Mouse (Mus musculus): Measurements from ENCODE around the gene Gm21190. TPM values are rescaled to one million over a fixed set of nuclear protein-coding genes. Genes with fewer than 3 reads are reported as not detected.
A peak's percentile ranks its signal among the peaks of the same experiment; 100 is the strongest.
"Not testable (repeated sequence)": the region's sequence is repeated elsewhere in the genome, so short reads cannot be mapped to it uniquely, and the experiment has no call there.

The Gm21190 gene
- polyA plus RNA-seq, 1 experiment from 2014 or later: not detected

DNA sequence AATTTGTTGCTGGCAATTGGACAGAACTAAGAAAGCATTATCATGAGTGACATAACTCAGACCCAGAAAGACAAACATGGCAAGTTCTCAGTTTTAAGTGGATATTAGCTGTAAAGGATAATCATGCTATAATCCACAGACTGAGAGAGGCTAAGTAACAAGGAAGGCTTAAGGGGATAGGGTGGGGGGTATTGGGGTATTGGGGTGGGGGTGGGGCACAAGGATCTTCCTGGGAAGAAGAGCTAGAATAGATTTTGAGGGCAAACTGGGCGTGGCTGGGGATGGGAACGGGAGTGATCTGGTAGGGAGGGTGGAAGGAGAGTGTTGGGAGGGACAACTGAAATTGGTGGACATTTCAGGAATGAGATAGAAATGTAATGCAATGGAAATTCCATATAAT, 7.0 kb downstream of the Gm21190 start:
- not testable (repeated sequence) for H3K4me2 ChIP-seq (replicated peaks; ENCODE audit: low read depth, low read length); H3K4me3 ChIP-seq (ENCODE audit: low read depth, low read length); H3K4me1 ChIP-seq (ENCODE audit: control insufficient read depth, insufficient read depth, low read length); H3K27me3 ChIP-seq (ENCODE audit: control insufficient read depth, insufficient read depth, low read length); ATAC-seq (ENCODE audit: insufficient number of reproducible peaks, insufficient read depth, low FRiP score, low read depth); H3K27ac ChIP-seq (ENCODE audit: low read length); H3K36me3 ChIP-seq (ENCODE audit: control insufficient read depth, insufficient read depth, low read length); H3K9ac ChIP-seq (replicated peaks; ENCODE audit: low read depth, low read length); H3K9me3 ChIP-seq (ENCODE audit: control insufficient read depth, low read depth, low read length)
- WGBS: 36% methylated on average over 2 of the region's 2 CpGs

DNA sequence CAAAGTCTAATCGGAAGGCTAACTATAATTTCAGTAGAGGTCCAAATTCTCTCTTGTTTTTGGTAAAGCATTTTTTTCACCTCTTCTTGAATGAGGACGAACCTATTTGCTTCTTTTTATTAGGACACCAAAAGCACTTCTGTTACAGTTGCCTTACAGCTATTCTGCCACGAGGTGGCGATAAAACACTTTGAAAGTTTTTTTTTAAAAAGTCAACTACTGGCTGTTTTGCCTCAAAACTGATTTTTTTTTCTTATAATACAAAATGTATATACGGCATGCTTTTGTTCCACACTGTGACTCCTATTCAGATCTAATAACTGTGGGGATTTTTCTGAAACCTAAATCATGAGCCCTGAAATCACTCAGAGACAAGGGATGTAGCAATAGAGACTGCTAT, 8.6 kb downstream of the Gm21190 start:
- H3K9ac ChIP-seq (replicated peaks; ENCODE audit: low read depth, low read length); H3K4me2 ChIP-seq (replicated peaks; ENCODE audit: low read depth, low read length); H3K4me3 ChIP-seq (ENCODE audit: low read depth, low read length); H3K4me1 ChIP-seq (ENCODE audit: control insufficient read depth, insufficient read depth, low read length); H3K27me3 ChIP-seq (ENCODE audit: control insufficient read depth, insufficient read depth, low read length); H3K9me3 ChIP-seq (ENCODE audit: control insufficient read depth, low read depth, low read length); ATAC-seq (ENCODE audit: insufficient number of reproducible peaks, insufficient read depth, low FRiP score, low read depth); H3K27ac ChIP-seq (ENCODE audit: low read length); H3K36me3 ChIP-seq (ENCODE audit: control insufficient read depth, insufficient read depth, low read length): not testable (repeated sequence)
- WGBS: 24% methylated on average over 5 of the region's 5 CpGs

DNA sequence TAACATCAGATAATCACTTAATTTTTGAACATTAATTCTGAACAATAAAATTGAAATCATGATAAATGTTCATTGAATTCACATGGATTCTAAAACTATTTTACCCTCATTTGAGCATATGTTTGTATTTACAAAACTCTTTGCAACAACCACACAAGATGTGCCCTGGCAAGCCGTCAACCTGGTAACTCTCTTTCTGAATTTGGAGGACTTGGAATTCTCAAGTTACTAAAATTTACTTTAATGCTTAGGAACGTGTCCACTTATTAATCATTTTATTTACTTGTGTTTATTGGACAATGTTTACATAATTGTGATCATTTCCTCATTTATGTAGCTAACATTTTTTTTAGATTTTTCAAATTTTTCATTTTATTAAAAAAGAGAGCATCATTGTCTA, 11.9 kb downstream of the Gm21190 start:
- not testable (repeated sequence) for H3K9ac ChIP-seq (replicated peaks; ENCODE audit: low read depth, low read length); H3K4me2 ChIP-seq (replicated peaks; ENCODE audit: low read depth, low read length); H3K27me3 ChIP-seq (ENCODE audit: control insufficient read depth, insufficient read depth, low read length); H3K36me3 ChIP-seq (ENCODE audit: control insufficient read depth, insufficient read depth, low read length); H3K4me1 ChIP-seq (ENCODE audit: control insufficient read depth, insufficient read depth, low read length); H3K9me3 ChIP-seq (ENCODE audit: control insufficient read depth, low read depth, low read length); H3K4me3 ChIP-seq (ENCODE audit: low read depth, low read length); H3K27ac ChIP-seq (ENCODE audit: low read length); ATAC-seq (ENCODE audit: insufficient number of reproducible peaks, insufficient read depth, low FRiP score, low read depth)
- WGBS: 65% methylated on average over 2 of the region's 2 CpGs

DNA sequence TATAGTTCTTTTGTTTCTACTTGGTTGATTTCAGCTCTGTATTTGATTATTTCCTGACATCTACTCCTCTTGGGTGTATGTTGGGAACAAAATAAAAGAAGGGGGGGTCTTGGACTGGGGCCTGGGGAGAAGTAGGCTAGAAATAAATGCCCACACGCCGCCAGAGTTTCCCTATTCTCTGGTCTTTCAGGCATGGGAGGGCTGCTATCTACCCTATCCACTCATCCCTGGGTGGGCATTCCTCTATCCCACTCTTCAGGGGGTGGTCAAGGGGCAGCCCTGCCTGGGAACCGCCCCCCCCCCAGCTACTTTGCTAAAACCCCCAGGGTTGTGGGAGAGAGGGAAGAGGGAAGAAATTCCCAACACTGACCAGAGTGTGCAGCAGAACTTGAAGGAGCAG, 16.8 kb downstream of the Gm21190 start:
- WGBS: 61% methylated on average over 3 of the region's 3 CpGs
- not testable (repeated sequence) for H3K4me2 ChIP-seq (replicated peaks; ENCODE audit: low read depth, low read length); H3K4me3 ChIP-seq (ENCODE audit: low read depth, low read length); H3K9ac ChIP-seq (replicated peaks; ENCODE audit: low read depth, low read length); H3K27ac ChIP-seq (ENCODE audit: low read length); H3K36me3 ChIP-seq (ENCODE audit: control insufficient read depth, insufficient read depth, low read length); H3K9me3 ChIP-seq (ENCODE audit: control insufficient read depth, low read depth, low read length); H3K27me3 ChIP-seq (ENCODE audit: control insufficient read depth, insufficient read depth, low read length); H3K4me1 ChIP-seq (ENCODE audit: control insufficient read depth, insufficient read depth, low read length)
- ATAC-seq (ENCODE audit: insufficient number of reproducible peaks, insufficient read depth, low FRiP score, low read depth): peak; percentile 46; the same call in 1 of the 2 replicates

DNA sequence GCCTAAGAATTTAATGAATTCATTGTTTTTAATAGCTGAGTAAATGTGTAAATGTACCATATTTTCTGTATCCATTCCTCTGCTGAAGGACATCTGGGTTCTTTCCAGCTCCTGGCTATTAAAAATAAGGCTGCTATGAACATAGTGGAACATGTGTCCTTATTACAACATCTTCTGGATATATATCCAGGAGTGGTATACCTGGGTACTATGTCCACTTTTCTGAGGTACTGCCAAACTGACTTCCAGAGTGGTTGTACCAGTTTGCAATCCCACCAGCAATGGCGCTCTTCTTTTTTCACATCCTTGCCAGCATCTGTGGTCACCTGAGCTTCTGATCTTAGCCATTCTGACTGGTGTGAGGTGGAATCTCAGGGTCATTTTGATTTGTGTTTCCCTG, 19.1 kb downstream of the Gm21190 start:
- H3K27me3 ChIP-seq (ENCODE audit: control insufficient read depth, insufficient read depth, low read length); H3K9ac ChIP-seq (replicated peaks; ENCODE audit: low read depth, low read length); H3K4me3 ChIP-seq (ENCODE audit: low read depth, low read length); H3K27ac ChIP-seq (ENCODE audit: low read length); H3K4me1 ChIP-seq (ENCODE audit: control insufficient read depth, insufficient read depth, low read length); H3K4me2 ChIP-seq (replicated peaks; ENCODE audit: low read depth, low read length); H3K9me3 ChIP-seq (ENCODE audit: control insufficient read depth, low read depth, low read length); ATAC-seq (ENCODE audit: insufficient number of reproducible peaks, insufficient read depth, low FRiP score, low read depth); H3K36me3 ChIP-seq (ENCODE audit: control insufficient read depth, insufficient read depth, low read length): not testable (repeated sequence)
- WGBS: 79% methylated on average over 1 of the region's 1 CpGs

DNA sequence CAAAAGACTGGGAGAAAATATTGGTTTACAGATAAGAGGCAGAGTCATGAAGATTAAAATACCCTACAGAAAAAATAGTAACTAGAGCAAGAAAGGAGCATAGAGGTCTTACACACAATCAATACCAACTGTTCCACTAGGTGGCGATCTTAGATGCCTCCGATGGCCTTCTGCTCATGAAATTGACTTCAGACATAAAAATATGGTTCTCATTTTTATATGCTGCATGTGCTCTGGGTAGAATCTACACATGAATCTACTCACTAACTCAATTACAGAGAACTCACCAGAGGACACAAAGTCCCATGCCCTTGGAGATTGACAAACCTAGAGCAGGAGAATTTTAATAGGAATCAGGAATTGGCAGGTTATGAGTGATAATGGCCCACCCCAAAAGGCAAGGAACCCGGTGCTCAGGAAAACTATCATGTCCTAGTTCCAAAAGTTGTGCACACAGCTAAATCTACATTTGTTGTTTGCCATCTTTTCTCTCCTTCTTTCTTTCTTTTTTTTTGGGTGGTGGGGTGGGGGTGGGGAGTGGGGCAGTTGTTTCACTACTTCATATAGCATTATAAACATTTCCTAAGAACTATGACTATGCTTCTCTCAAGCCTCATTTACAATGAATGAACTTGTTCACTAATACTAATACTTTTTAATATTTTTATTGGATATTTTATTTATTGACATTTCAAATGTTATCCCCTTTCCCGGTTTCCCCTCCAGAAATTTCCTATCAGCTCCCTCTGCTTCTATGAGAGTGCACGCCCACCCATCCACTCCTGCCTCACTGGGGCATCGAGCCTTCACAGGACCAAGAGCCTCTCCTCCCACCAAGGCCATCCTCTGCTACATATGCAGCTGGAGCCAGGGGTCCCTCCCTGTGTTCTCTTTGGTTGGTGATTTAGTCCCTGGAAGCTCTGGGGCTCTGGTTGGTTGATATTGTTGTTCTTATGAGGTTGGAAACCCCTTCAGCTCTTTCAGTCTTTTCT, 20.3 kb downstream of the Gm21190 start:
- H3K27me3 ChIP-seq (ENCODE audit: control insufficient read depth, insufficient read depth, low read length); H3K4me1 ChIP-seq (ENCODE audit: control insufficient read depth, insufficient read depth, low read length); H3K27ac ChIP-seq (ENCODE audit: low read length); H3K9me3 ChIP-seq (ENCODE audit: control insufficient read depth, low read depth, low read length); H3K4me3 ChIP-seq (ENCODE audit: low read depth, low read length); H3K36me3 ChIP-seq (ENCODE audit: control insufficient read depth, insufficient read depth, low read length); H3K4me2 ChIP-seq (replicated peaks; ENCODE audit: low read depth, low read length); ATAC-seq (ENCODE audit: insufficient number of reproducible peaks, insufficient read depth, low FRiP score, low read depth); H3K9ac ChIP-seq (replicated peaks; ENCODE audit: low read depth, low read length): not testable (repeated sequence)
- 59% methylated on average over 6 of the region's 6 CpGs for WGBS

DNA sequence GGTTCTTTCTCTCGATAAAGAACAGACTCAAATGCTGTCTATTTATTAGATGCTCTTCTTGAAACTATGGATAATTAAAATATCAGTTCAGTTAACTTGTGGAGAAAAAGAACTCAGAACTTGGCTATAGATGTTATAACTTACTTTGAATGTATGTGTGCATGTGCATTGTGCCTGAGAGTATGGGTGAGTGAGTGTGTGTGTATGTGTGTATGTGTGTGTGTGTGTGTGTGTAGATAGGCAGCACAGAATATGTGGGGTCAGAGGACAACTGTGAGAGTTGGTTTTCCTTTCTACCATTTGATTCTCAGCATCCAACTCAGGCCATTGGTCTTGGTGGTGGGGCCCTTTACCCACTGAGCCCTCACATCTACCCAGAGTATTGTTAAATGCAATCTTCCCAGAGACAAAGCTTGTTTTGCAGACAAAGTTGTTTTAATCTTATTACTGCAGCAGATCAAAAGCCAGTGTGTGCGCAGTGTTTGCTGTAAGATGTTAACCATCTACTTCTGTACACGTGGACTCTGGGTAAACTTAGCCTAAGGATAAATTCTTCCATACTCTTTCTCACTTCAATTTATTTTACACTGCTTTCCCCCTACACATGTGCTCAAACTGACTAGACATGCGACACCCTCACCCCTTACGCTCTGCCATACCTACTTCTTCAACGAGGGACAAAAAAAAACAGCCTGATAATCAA, 21.1 kb downstream of the Gm21190 start:
- H3K4me1 ChIP-seq (ENCODE audit: control insufficient read depth, insufficient read depth, low read length); H3K4me2 ChIP-seq (replicated peaks; ENCODE audit: low read depth, low read length); H3K36me3 ChIP-seq (ENCODE audit: control insufficient read depth, insufficient read depth, low read length); H3K27me3 ChIP-seq (ENCODE audit: control insufficient read depth, insufficient read depth, low read length); H3K9me3 ChIP-seq (ENCODE audit: control insufficient read depth, low read depth, low read length); H3K9ac ChIP-seq (replicated peaks; ENCODE audit: low read depth, low read length); H3K4me3 ChIP-seq (ENCODE audit: low read depth, low read length); H3K27ac ChIP-seq (ENCODE audit: low read length): not testable (repeated sequence)
- 62% methylated on average over 6 of the region's 6 CpGs for WGBS
- ATAC-seq (ENCODE audit: insufficient number of reproducible peaks, insufficient read depth, low FRiP score, low read depth): peak; percentile 86

DNA sequence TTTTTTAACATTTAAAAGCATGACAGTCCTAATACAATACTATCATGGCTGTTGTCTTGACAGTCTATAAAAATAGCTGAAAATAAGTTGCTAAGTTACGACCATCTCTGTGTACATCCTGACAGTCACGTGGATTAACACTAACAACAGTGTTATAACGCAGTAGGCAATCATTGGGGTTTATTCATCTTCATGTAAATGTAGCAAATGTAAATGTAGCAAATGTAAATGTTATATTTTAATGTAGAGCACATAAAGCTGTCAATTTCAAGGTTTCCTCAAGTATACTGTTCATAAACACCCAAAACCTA, 21.8 kb downstream of the Gm21190 start:
- no peaks in the 10 kb centered on the region for H3K36me3 ChIP-seq (ENCODE audit: control insufficient read depth, insufficient read depth, low read length)
- H3K4me2 ChIP-seq (replicated peaks; ENCODE audit: low read depth, low read length): no peak overlapping the region
- WGBS: 75% methylated on average over 3 of the region's 3 CpGs
- no peaks in the 10 kb centered on the region for H3K4me1 ChIP-seq (ENCODE audit: control insufficient read depth, insufficient read depth, low read length)
- H3K4me3 ChIP-seq (ENCODE audit: low read depth, low read length): no peak overlapping the region
- no peaks in the 10 kb centered on the region for H3K27me3 ChIP-seq (ENCODE audit: control insufficient read depth, insufficient read depth, low read length)
- peaks cover 9% of the 10 kb centered on the region for H3K9me3 ChIP-seq (ENCODE audit: control insufficient read depth, low read depth, low read length)
- no peak overlapping the region for H3K27ac ChIP-seq (ENCODE audit: low read length)
- no peak for ATAC-seq (ENCODE audit: insufficient number of reproducible peaks, insufficient read depth, low FRiP score, low read depth)
- no peak overlapping the region for H3K9ac ChIP-seq (replicated peaks; ENCODE audit: low read depth, low read length)
